Mouse (Mus musculus) embryonic fibroblast, embryonic 13.5 days (primary cell): ENCODE data around the gene Fblim1.

Source experiments
- CTCF ChIP-seq: IDR thresholded peaks from 2 replicates; pipeline ENCODE4 v1.5.1; 2011; ENCODE audit warnings: mild to moderate bottlenecking, control low read depth, low read length, moderate library complexity, borderline replicate concordance; ENCODE audit not compliant: insufficient read depth
- POLR2A ChIP-seq: IDR thresholded peaks from 2 replicates; pipeline ENCODE4 v1.6.1; 2011; ENCODE audit warnings: low read depth, mild to moderate bottlenecking, control low read depth, low read length, moderate library complexity

GRCm38 (mm10) chr4:141543593-141543992, 62.3 kb downstream of the Fblim1 start:
- TF ChIP-seq POLR2A: no peak
- TF ChIP-seq CTCF: no peak
